29 mouse cellular contexts compared by ENCODE assay signal in genomic region chr11:75991911-75992310, GRCm38 (mm10). TPM values are rescaled to one million over a fixed set of nuclear protein-coding genes. Genes with fewer than 3 reads are reported as not detected.
DNase-seq lines count a peak whose midpoint lies in the region; ATAC-seq lines count a peak whose summit lies in the region.
"Had no signal": no experiment of that assay in that cellular context is flagged by ENCODE, and none has a peak within 500 bp of the region (broad histone marks: within the 10 kb centered on the region; RNA-seq: fewer than 3 reads in every experiment).

No protein-coding gene starts in this region.

- ATAC-seq in midbrain, embryonic 11.5 days (ENCODE audit: low FRiP score): no peak
- peak; percentile 69 for ATAC-seq in granulocyte monocyte progenitor cell, adult 5-6 weeks (replicated peaks; ENCODE audit: poor library complexity, severe bottlenecking)
- ATAC-seq: forebrain, embryonic 16.5 days; inflammation-experienced regulatory T-cells, adult 6 months; midbrain, embryonic 15.5 days had no signal

- no peaks in the 10 kb centered on the region for H3K9me3 ChIP-seq in midbrain, embryonic 11.5 days (ENCODE audit: control insufficient read depth, low read length)
- no peaks in the 10 kb centered on the region for H3K9me3 ChIP-seq in midbrain, embryonic 10.5 days (replicated peaks)
- H3K9me3 ChIP-seq: forebrain, embryonic 10.5 days; heart, embryonic 15.5 days; limb, embryonic 10.5 days; megakaryocyte, embryonic 14.5 days; midbrain, embryonic 15.5 days; neural tube, embryonic 13.5 days had no signal

- H3K27ac ChIP-seq in midbrain, embryonic 11.5 days (ENCODE audit: low read depth, low read length): no peak overlapping the region
- H3K27ac ChIP-seq in midbrain, embryonic 10.5 days (replicated peaks): no peak overlapping the region
- H3K27ac ChIP-seq: forebrain, embryonic 10.5 days; heart, adult 2 months; heart, embryonic 15.5 days; hindbrain, embryonic 14.5 days; kidney, postnatal 0 days; limb, embryonic 10.5 days; midbrain, embryonic 15.5 days; neural tube, embryonic 13.5 days had no signal

- H3K4me1 ChIP-seq in midbrain, embryonic 11.5 days (ENCODE audit: control insufficient read depth, insufficient read depth, low read length): no peaks in the 10 kb centered on the region
- H3K4me1 ChIP-seq in midbrain, embryonic 10.5 days: no peaks in the 10 kb centered on the region
- H3K4me1 ChIP-seq: forebrain, embryonic 10.5 days; heart, embryonic 15.5 days; limb, embryonic 10.5 days; midbrain, embryonic 15.5 days; neural tube, embryonic 13.5 days had no signal

- intact Hi-C loops in gastrocnemius, postnatal 14 days (cut with DNase I; ENCODE audit: low total_unique reads): no loop called here

- H3K27me3 ChIP-seq in midbrain, embryonic 11.5 days (ENCODE audit: control insufficient read depth, insufficient read depth, low read length): no peaks in the 10 kb centered on the region
- no peaks in the 10 kb centered on the region for H3K27me3 ChIP-seq in midbrain, embryonic 10.5 days (ENCODE audit: low read depth, poor library complexity, severe bottlenecking)
- H3K27me3 ChIP-seq: heart, embryonic 15.5 days; midbrain, embryonic 15.5 days; neural tube, embryonic 13.5 days had no signal

- no peak overlapping the region for H3K4me3 ChIP-seq in midbrain, embryonic 11.5 days (ENCODE audit: low read depth, low read length)
- no peak overlapping the region for H3K4me3 ChIP-seq in midbrain, embryonic 10.5 days
- H3K4me3 ChIP-seq: forebrain, embryonic 10.5 days; heart, adult 2 months; heart, embryonic 15.5 days; limb, embryonic 10.5 days; midbrain, embryonic 15.5 days; neural tube, embryonic 13.5 days had no signal

- no peak overlapping the region for H3K9ac ChIP-seq in midbrain, embryonic 11.5 days (ENCODE audit: low read length)
- H3K9ac ChIP-seq: heart, embryonic 15.5 days; hindbrain, embryonic 14.5 days; lung, embryonic 14.5 days; midbrain, embryonic 15.5 days; neural tube, embryonic 13.5 days had no signal

- 86% methylated on average over 8 of the region's 8 CpGs for WGBS in midbrain, embryonic 11.5 days
- WGBS in midbrain, embryonic 10.5 days: 89% methylated on average over 8 of the region's 8 CpGs

- H3K36me3 ChIP-seq in midbrain, embryonic 11.5 days (ENCODE audit: control insufficient read depth, insufficient read depth, low read length): no peaks in the 10 kb centered on the region
- H3K36me3 ChIP-seq in midbrain, embryonic 10.5 days: no peaks in the 10 kb centered on the region
- H3K36me3 ChIP-seq: forebrain, embryonic 10.5 days; heart, embryonic 15.5 days; limb, embryonic 10.5 days; midbrain, embryonic 15.5 days; neural tube, embryonic 13.5 days had no signal

- DNase-seq in midbrain, embryonic 11.5 days (ENCODE audit: low spot score, missing footprints): peak; percentile 45
- DNase-seq in midbrain, embryonic 10.5 days (ENCODE audit: low spot score): no peak
- peak; percentile 23 for DNase-seq in thymus, postnatal 14 days
- no peak for DNase-seq in thymus, postnatal 25 days
- peak; percentile 46 for DNase-seq in thymus, postnatal 4 days
- DNase-seq in retina, embryonic 14.5 days (ENCODE audit: low spot score): no peak
- DNase-seq in gastrocnemius, postnatal 14 days: no peak
- DNase-seq: adrenal gland, postnatal 25 days; cerebellum, adult 11 months; cerebellum, postnatal 10 days; gastrocnemius, postnatal 10 days; heart, adult 2 months; heart, postnatal 36 days; kidney, adult 18-20 months; lung, embryonic 14.5 days; right cerebral cortex, adult 18-20 months; right cerebral cortex, postnatal 4 days had no signal

- no peak overlapping the region for H3K4me2 ChIP-seq in midbrain, embryonic 11.5 days
- H3K4me2 ChIP-seq: heart, embryonic 15.5 days; hindbrain, embryonic 14.5 days; lung, embryonic 14.5 days; midbrain, embryonic 15.5 days; neural tube, embryonic 13.5 days had no signal

RNA-seq across cellular contexts. Expression of gene 1700016K19Rik, which starts 7.8 kb away (rescaled TPM):
- 0.23 TPM in 1 of 2 replicates, not detected in the other for polyA plus RNA-seq in midbrain, embryonic 11.5 days (2014; fragmentation: Nextera tagmentation; extraction: Ambion mirVana)
- 0.12 TPM in 1 of 2 replicates, not detected in the other for polyA plus RNA-seq in midbrain, embryonic 10.5 days (2016; fragmentation: Nextera tagmentation; extraction: Ambion mirVana)
- not detected in 2 replicates for total RNA-seq in granulocyte monocyte progenitor cell, adult 5-6 weeks (2014; fragmentation: Nextera tagmentation)
- not detected in 2 replicates for total RNA-seq in granulocyte monocyte progenitor cell, adult 5-6 weeks (2017)
- not detected for total RNA-seq in gastrocnemius, postnatal 14 days (2021)
- total RNA-seq: adrenal gland, postnatal 25 days; gastrocnemius, postnatal 10 days; heart, adult 2 months; heart, postnatal 36 days; liver, adult 2 months had no signal

RNA-seq across cellular contexts. Expression of gene Rflnb, which starts 35.7 kb away (rescaled TPM):
- polyA plus RNA-seq in midbrain, embryonic 11.5 days (2014; fragmentation: Nextera tagmentation; extraction: Ambion mirVana): 13.4 and 13.9 TPM in 2 replicates
- polyA plus RNA-seq in midbrain, embryonic 10.5 days (2016; fragmentation: Nextera tagmentation; extraction: Ambion mirVana): 14.9 and 16.5 TPM in 2 replicates
- 8.1 and 14.5 TPM in 2 replicates for total RNA-seq in granulocyte monocyte progenitor cell, adult 5-6 weeks (2014; fragmentation: Nextera tagmentation)
- 13.1 and 21.6 TPM in 2 replicates for total RNA-seq in granulocyte monocyte progenitor cell, adult 5-6 weeks (2017)
- 10 to 100 TPM; 50.0 to 59.5 TPM for total RNA-seq in gastrocnemius, postnatal 14 days (2021)

RNA-seq across cellular contexts. Expression of gene Rph3al, which starts 53.7 kb away (rescaled TPM):
- 0.66 and 1.1 TPM in 2 replicates for polyA plus RNA-seq in midbrain, embryonic 11.5 days (2014; fragmentation: Nextera tagmentation; extraction: Ambion mirVana)
- polyA plus RNA-seq in midbrain, embryonic 10.5 days (2016; fragmentation: Nextera tagmentation; extraction: Ambion mirVana): 1.1 TPM in 2 replicates
- 0.28 TPM in 1 of 2 replicates, not detected in the other for total RNA-seq in granulocyte monocyte progenitor cell, adult 5-6 weeks (2014; fragmentation: Nextera tagmentation)
- total RNA-seq in granulocyte monocyte progenitor cell, adult 5-6 weeks (2017): not detected in 2 replicates
- 1 to 10 TPM; 3.9 to 5.6 TPM for total RNA-seq in gastrocnemius, postnatal 14 days (2021)

Comparison
In these comparisons a context has a peak if more than half of its experiments do, and no peak if none do; other contexts are left out.
1. DNase-seq: peak in midbrain, embryonic 11.5 days (single experiment), thymus, postnatal 14 days (single experiment) and thymus, postnatal 4 days (single experiment); none in midbrain, embryonic 10.5 days (single experiment), thymus, postnatal 25 days (single experiment), retina, embryonic 14.5 days (single experiment) and gastrocnemius, postnatal 14 days (single experiment).